Mouse (Mus musculus) spleen, adult 2 months (tissue): ENCODE data around the gene Pknox2. TPM values are rescaled to one million over a fixed set of nuclear protein-coding genes. Genes with fewer than 3 reads are reported as not detected.
A peak's percentile ranks its signal among the peaks of the same experiment; 100 is the strongest.

Experiments
- DNase-seq, 2 experiments: peaks; one replicate each; pipeline versions ENCODE4 v3.0.0 to v3.0.0-alpha.2; 2012 to 2021; ENCODE audit warnings: low spot score in 2 of 2, low read depth in 1 of 2
- H3K27ac ChIP-seq: fragments of 200-500 bp; 2 replicates; pipeline ENCODE4 v1.5.1; 2012; ENCODE audit warnings: low read length, inconsistent platforms; ENCODE audit not compliant: insufficient read depth
- H3K27me3 ChIP-seq: fragments of 200-500 bp; 2 replicates; pipeline ENCODE4 v1.6.1; 2012; ENCODE audit warnings: mild to moderate bottlenecking, moderate library complexity, low read length, inconsistent platforms; ENCODE audit not compliant: control insufficient read depth, insufficient read depth
- H3K36me3 ChIP-seq: fragments of 200-500 bp; 2 replicates; pipeline ENCODE4 v1.6.1; 2012; ENCODE audit warnings: mild to moderate bottlenecking, low read length, inconsistent platforms; ENCODE audit not compliant: control insufficient read depth, insufficient read depth
- H3K4me1 ChIP-seq: fragments of 200-500 bp; 2 replicates; pipeline ENCODE4 v1.6.1; 2011; ENCODE audit warnings: inconsistent platforms; ENCODE audit not compliant: control insufficient read depth, insufficient read depth, insufficient read length
- H3K4me3 ChIP-seq: fragments of 200-500 bp; 2 replicates; pipeline ENCODE4 v1.5.1; 2011; ENCODE audit warnings: mild to moderate bottlenecking, inconsistent platforms; ENCODE audit not compliant: insufficient read depth, insufficient read length; ENCODE audit errors: extremely low read depth
- CTCF ChIP-seq: fragments of 200-500 bp; IDR thresholded peaks from 2 replicates; pipeline ENCODE4 v1.5.1; 2011; ENCODE audit warnings: mild to moderate bottlenecking, inconsistent platforms; ENCODE audit not compliant: insufficient read depth, insufficient read length, insufficient replicate concordance; ENCODE audit errors: extremely low read depth
- POLR2A ChIP-seq: fragments of 200-500 bp; IDR thresholded peaks from 2 replicates; pipeline ENCODE4 v1.6.1; 2011; ENCODE audit warnings: low read depth, low read length, inconsistent platforms
- WGBS: fragments of 180-500 bp; shearing (Covaris S2); methylation state at CpG from one replicate; pipeline ENCODE4 v1.1.7; 2018; 5-methylcytosine and 5-hydroxymethylcytosine counted together
- polyA plus RNA-seq: library from polyadenylated mRNA; depleted of rRNA; stranded (reverse); fragments of >200 nt; gene quantifications from 2 replicates; pipeline ENCODE4 v1.2.3, GENCODE M21; 2012

Gene Pknox2
- polyA plus RNA-seq, 1 experiment = 2.9 TPM

DNA sequence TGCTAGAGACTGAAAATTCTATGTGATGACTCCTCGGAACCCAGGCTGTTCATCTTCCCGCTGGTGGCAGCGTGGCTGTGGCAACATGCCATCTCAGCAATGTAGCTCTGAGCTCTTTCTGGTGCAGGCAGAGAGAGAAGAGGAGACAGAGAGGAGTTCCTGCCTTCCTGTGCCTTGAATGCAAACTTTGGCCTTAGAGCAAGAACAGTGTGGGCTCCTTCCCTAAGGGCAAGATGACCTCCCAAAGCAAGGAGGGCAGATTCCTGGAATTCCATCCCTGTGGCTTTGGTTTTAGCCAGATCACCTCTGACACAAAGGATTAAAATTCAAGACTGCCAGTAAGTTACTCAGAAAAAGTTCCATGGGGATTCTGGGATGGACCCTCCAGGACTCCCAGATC lies 40.4 kb downstream of the Pknox2 start:
- Histone ChIP-seq H3K4me3 (no peak overlapping the region), H3K4me1 (no peaks in the 10 kb centered on the region)

DNA sequence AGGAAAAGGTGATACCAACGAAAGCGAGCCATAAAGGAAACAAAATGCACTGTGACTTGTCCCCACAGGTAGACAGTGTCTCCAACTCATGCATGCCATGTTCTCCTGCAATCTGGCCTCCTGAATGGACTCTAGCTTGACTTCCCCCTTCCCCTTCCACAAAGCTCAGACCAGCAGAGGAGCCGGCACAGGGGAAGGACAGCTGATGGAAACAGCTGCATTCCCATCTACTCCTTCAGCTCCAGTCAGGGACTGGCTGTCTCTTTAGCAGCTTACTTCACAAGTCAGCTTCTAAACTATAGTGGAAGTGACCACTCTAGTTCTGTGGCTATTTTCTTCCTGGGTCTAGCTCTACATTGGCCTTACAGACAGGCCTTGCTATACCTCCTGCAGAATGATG lies 43.0 kb downstream of the Pknox2 start:
- WGBS = 72% methylated on average over 3 of the region's 3 CpGs
- no peak overlapping the region for H3K4me3 ChIP-seq
- no peaks in the 10 kb centered on the region for H3K36me3 ChIP-seq
- DNase-seq = no peak
- TF ChIP-seq CTCF = no peak
- TF ChIP-seq POLR2A = no peak
- no peaks in the 10 kb centered on the region for H3K4me1 ChIP-seq
- no peak overlapping the region for H3K27ac ChIP-seq
- H3K27me3 ChIP-seq = no peaks in the 10 kb centered on the region

More for the DNA sequence above, 40.4 kb downstream of the Pknox2 start:
- WGBS = 72% methylated on average over 3 of the region's 3 CpGs
- TF ChIP-seq CTCF (no peak), POLR2A (no peak)
- no peaks in the 10 kb centered on the region for H3K36me3 ChIP-seq
- H3K27me3 ChIP-seq = no peaks in the 10 kb centered on the region
- no peak for DNase-seq
- no peak overlapping the region for H3K27ac ChIP-seq

DNA sequence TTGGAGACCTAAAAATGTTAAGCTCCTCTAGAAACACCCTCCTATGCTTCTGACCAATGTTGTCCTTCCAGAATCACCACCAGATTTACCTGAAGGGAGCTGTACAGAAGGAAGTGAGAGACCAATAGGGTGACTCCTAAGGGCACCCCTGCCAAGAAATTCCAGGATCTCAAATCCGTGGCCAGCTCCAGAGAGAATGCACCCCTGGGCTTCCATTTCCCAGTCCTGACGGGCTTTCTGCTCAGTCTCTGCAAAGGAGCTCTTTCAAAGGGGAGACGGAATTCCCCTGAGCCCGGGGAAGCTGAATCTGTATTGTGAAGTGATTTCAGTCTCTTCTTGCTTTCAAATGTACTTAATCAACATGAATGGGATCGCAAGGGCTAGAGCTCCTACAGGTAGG lies 43.4 kb downstream of the Pknox2 start:
- H3K4me3 ChIP-seq = no peak overlapping the region
- H3K27me3 ChIP-seq = no peaks in the 10 kb centered on the region
- TF ChIP-seq POLR2A (no peak), CTCF (no peak)
- WGBS = 70% methylated on average over 5 of the region's 5 CpGs
- H3K4me1 ChIP-seq = no peaks in the 10 kb centered on the region
- no peak for DNase-seq
- no peak overlapping the region for H3K27ac ChIP-seq
- H3K36me3 ChIP-seq = no peaks in the 10 kb centered on the region

DNA sequence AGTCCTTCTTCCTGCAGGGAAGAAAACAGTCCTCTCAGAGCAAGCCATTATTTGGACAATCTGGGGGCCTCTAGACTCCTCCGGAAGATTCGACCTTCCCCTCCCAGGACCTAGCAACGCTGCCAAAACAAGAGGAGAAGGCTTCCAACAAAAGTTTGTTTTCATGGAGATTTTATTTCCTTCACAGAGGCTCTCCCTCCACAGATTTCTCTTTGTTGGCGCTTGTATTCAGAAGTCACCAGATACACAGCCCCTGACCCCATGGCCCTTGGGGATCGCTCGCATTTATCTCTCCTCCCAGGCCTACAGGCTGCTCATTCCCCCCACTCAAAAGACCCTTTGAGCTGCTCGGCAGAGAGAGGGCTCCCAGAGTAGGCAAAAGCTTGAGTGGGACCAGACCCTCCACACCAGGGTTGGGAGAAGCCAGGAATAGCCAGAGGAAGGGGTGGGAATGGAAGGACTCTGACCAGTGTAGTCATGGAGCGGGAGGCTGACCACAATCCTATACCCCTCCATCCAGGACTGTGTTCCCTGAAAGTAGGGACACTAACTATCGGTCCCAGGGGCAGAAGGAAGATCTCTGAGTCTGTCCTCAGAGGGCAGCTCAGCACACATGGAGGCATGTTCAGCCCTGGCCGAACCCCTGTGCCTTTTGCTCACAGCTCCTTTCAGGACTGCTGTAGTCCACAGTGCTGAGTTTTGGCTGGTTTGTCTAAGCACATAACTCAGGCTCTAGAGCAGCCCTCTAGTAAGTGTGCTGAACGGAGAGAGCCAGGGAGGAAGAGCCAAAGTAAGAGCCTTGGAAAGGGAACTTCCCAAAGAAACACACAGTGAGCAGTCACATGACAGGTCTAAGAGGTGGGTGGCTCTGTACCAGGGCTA lies 45.9 kb downstream of the Pknox2 start:
- H3K4me1 ChIP-seq = no peaks in the 10 kb centered on the region
- H3K27ac ChIP-seq = peak overlapping the region; percentile 57; the same call in 1 of the 2 replicates
- no peaks in the 10 kb centered on the region for H3K36me3 ChIP-seq
- TF ChIP-seq POLR2A (no peak), CTCF (no peak)
- no peak overlapping the region for H3K4me3 ChIP-seq
- H3K27me3 ChIP-seq = no peaks in the 10 kb centered on the region
- DNase-seq = no peak
- 73% methylated on average over 11 of the region's 11 CpGs for WGBS

DNA sequence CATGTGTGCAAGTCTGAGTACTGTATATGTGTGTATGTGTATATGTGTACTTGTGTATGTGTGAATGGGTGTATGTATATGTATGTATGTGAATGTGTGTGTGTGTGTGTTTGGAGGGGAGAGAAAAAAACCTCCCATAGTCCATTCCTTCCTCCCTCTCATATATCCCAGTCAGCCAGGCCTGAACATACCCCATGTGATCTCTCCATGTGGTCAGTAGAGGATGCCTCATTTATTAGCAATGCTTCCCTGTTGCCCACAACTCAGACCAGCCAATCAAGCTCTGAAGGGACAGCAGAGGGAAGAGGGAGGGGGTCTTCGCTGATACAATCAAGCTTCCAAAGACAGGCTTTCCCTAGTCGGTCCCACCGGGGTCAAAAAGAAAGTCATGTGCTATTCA lies 47.6 kb downstream of the Pknox2 start:
- no peaks in the 10 kb centered on the region for H3K27me3 ChIP-seq
- TF ChIP-seq CTCF (no peak), POLR2A (no peak)
- 60% methylated on average over 3 of the region's 3 CpGs for WGBS

DNA sequence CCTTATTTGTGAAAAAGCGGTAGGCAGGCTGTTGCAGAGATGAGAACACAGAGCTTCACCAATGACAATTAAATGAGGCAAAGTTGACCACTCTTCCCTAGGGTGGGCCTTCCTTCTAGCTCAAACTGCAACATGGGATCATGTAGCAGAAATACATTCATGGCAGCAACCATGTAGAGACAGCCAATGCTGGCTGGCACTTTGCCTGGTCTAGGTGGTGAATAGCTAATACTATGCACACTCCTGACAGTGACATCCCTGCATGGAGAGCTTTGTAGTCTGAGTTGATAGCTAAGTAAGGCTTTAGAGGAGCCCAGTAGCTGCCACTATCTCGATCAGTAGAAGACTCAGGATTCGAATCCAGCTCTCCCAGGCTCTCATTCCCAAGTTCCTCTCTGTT lies 48.6 kb downstream of the Pknox2 start:
- no peaks in the 10 kb centered on the region for H3K4me1 ChIP-seq
- H3K36me3 ChIP-seq = no peaks in the 10 kb centered on the region
- no peak for DNase-seq
- 79% methylated on average over 3 of the region's 3 CpGs for WGBS
- no peaks in the 10 kb centered on the region for H3K27me3 ChIP-seq
- no peak overlapping the region for H3K27ac ChIP-seq
- TF ChIP-seq CTCF = no peak
- no peak for TF ChIP-seq POLR2A
- no peak overlapping the region for H3K4me3 ChIP-seq

More for the DNA sequence above, 47.6 kb downstream of the Pknox2 start:
- no peak overlapping the region for H3K27ac ChIP-seq
- no peak for DNase-seq
- no peak overlapping the region for H3K4me3 ChIP-seq
- no peaks in the 10 kb centered on the region for H3K36me3 ChIP-seq
- H3K4me1 ChIP-seq = no peaks in the 10 kb centered on the region

DNA sequence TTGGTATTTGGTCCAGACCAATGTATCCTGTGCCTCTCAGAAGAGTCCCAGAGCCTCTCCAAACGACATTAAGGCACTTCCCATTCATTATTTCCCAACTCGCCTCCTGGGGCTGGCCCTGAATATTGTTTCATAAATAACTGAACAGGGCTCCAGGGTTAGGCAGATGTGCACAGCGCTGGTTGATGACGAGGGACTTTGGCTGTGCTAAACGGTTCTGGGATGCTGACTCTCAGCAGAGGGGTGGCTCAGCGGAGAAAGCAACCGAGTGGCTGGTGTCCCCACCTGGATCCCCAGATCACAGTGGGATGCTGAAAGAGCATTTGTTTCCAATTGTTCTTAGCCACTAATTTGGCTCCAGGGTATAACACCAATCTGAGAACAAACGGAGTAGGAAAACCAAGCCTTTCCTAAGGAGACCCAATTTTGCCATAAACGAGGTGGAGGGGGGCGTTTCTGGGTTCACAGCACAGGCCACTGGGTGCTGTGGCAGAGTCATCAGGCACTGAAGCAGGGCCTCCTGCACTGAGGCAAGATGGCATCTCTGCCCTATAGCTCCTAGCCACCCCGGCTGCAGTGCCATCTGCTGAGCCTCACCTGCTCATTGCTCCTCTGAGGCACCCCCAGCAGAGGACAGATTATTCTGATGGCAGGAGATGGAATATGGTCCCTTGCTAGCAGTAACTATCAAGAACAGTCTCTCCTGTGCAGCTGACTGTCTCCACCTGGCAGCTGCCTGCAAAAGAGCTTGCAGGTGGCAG lies 52.8 kb downstream of the Pknox2 start:
- TF ChIP-seq CTCF = no peak
- TF ChIP-seq POLR2A = no peak
- Histone ChIP-seq H3K27ac (no peak overlapping the region), H3K27me3 (no peaks in the 10 kb centered on the region), H3K4me1 (no peaks in the 10 kb centered on the region), H3K36me3 (no peaks in the 10 kb centered on the region), H3K4me3 (no peak overlapping the region)
- no peak for DNase-seq
- WGBS = 73% methylated on average over 11 of the region's 11 CpGs
